Mouse (Mus musculus) c-Kit-negative CD71-positive TER-119-positive erythroid progenitor cells, embryonic 14.5 days (primary cell): ENCODE results near the gene Atmin.

Experiments used
- DNase-seq: peaks from one replicate; pipeline ENCODE4 v3.0.0-alpha.2; 2013; ENCODE audit warnings: low read depth, low spot score

Gene Atmin

DNA sequence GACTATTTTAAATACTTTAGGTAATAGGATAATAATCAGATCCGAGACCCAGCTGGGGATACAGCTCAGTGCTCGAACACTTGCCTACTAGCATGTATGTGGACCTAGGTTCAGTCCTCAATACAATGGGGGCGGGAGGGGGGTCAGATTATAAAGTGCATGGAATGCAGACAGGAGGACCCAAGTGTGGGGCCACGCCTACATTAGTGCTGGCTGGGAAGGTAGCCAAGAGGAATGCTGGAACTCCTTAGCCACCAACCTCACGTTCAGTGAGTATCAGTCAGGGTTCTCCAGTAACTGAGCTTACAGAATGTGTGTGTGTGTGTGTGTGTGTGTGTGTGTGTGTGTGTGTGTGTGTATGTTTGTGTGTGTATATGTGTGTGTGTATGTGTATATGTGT, 8.2 kb downstream of the Atmin start:
- no peak for DNase-seq

DNA sequence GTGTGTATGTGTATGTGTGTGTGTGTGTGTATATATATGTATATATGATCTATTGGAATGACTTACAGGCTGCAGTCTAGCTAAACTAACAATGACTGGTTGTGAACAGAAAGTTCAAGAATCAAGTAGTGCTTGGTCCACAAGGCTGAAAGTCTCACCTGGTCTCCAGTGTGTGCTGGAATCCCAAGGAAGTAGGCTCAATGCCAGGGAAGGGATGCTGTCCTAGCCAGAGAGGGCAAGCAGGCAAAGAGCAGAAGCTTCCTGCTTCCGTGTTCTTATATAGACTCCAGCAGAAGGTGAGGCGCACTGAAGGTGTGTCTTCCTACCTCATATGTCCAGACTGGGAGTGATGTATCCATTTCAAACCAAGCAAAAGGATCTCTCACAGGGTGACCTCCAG, 8.6 kb downstream of the Atmin start:
- DNase-seq = no peak

DNA sequence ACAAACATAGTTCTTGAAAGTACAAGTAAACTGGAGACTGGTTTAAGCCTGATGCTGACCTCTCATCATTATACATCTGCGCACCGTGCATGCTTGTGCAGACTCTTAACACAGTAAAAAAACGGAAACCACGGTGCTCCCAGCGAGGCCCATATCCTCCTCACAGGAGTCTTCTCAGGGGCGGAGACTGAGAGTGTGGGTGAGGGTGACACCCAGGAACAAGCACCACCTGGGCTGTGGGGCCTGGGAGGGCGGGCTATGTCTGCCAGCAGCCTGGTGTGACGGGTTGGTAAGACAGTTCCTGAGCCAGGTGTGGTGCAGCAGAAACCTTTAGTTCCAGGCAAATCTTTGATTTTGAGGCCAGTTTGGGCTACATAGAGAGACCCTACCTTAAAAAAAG, 9.2 kb downstream of the Atmin start:
- DNase-seq = no peak

DNA sequence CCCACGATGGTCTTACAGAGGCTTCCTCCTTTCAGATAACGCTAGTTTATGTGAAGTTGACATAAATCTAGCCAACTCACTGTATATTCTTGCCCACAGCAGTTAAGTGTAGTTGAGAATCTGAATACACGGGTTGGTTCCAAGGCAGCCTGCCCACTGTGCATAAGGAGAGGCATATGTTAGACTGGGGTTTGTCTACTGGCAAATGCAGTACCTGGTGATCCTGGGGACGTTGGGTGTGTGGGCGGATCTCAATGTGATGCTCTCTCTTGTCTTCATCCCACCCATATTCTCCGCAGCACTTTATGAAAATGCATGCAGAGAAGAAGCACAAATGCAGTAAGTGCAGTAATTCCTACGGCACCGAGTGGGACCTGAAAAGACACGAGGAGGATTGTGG, 11.2 kb downstream of the Atmin start:
- no peak for DNase-seq

DNA sequence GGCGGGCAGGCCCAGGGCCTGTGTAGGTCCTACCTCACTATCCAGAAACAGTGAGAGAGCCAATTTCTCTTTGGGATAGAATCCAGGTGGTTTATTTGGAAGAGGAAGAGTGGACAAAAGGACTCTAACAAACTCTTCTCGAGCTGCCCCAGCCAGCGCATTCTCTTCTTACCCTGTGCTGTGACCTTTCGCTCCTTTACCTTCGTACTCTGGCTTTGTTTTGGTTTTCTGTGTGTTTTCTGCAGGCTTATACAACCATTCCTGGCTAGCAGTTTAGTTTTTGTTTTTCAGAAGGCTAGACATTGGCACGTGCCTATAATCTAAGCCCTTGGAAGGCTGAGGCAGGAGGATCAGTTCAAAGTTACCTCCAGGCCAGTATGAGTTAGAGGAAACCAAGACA, 26.3 kb downstream of the Atmin start:
- no peak for DNase-seq

DNA sequence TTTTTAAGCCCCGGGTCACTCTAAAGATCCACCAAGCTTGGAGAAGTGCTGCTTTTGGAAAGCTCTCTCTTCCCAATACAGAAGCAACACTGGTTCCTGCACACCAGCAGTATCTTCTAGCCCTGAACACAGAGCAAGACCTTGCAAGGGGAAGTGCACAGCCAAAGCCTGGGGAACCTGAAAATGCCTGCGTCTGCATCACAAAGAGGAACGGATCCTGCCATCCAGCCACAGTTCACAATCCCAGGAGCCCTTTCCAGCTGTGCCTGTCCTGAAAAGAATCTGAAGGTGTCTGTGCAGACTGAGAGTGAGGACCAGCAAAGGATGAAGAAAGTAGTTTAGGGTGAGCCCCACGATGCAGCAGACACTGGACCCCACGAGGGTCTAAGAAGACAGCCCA, 31.9 kb downstream of the Atmin start:
- no peak for DNase-seq

DNA sequence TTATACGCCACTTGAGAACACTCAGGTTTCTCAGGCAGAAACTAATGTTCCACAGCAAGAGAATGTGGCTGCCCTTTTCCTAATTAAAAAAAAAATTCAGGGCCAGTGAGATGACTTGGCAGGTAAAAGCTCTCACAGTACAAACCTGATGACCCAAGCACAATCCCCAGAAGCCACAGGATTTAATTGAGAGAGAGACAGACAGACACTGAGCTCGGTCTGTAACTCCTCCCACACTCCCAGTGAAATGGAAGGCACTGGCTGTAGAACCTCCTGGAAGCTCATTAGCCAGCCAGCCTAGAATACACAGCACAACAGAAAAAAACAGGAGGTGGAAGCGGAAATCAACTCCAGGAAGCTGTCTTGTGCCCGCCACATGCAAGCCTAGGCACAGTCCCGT, 32.4 kb downstream of the Atmin start:
- DNase-seq = no peak

DNA sequence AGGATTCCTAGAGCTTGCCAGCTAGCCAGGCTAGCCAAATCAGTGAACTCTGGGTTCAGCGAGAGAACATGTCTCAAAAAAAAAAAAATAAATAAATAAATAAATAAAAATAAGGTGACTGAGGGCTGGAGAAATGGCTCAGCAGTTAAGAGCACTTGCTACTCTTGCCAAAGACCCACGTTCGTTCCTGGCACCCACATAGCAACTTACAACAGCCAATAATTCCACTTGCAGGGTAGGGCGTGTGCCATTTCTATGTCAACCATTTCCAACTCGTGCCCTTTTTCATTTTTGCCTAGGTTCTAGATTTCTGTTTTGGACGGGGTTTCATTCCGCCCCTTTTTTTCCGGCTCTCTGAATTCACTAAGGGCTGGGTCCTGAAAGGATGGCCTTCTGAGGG, 34.9 kb downstream of the Atmin start:
- DNase-seq = no peak

DNA sequence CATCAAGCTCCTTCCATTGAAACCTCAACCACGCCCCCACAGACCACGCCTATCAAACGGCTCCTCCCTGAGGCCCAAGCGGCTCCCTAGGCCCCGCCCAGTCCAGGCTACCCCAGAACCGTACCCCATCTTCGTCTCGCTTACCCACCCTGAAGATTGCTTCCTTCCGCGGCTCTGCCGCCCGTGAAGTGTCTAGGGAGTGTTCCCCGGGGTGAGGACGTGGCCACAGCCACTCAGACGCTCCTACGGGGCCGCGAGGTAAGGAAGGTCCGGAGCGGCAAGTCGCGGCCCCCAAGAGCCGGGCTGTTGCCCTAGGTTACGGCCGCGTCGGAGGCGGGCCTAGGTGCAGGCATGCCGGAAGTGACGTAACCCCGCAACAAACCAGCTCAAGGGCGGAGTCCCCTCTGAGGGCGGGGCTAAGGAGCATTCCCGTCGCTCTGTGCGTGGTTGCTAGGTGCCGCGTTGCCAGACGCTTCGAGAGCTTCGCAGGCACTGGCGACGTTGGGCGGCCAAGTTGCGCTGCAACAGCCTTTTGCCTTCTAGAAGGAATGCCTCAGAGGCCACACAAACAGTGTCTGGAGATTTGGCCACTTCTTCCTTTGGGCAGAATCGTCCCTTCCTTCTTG, 35.6 kb downstream of the Atmin start, which contains the start of gene 1700030J22Rik:
1700030J22Rik (minus strand) TSS at position 329 of the 626 bp plus-strand sequence.
- peak; percentile 98 for DNase-seq

DNA sequence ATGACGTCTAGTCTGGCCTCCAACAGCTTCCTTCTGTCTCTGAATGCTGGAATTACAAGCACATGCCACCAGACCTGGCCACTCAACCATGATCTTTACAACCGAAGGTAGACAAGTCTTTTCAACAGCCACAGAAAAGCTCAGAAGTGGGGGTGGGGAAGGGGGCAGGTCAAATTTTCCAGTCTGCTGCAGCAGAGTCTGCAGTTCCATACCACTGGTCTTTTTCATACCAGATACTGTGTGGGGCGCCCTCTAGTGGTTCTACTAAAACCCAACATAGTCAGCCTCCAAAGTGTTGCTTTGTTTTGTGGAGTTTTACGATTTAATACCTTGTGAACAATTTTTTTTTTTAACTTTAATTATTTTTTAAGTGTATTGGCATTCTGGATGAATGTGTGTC, 36.9 kb downstream of the Atmin start:
- DNase-seq = peak; percentile 70

DNA sequence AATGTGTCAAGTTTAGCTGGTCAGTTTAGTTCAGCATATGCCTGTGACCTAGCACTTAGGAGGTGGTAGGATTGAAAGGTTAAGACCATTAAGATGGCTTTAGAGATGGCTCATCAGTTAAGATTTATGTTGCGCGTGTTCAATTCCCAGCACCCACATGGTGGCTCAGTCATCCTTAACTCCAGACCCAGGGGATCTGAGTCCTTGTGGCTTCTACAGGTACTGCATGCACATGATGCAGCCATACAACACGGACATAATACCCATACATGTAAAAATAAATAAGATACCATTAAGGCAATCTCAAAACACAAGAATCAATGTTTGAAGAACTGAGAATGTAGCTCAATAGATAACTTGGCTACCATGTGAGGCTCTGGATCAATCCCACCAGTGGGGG, 46.6 kb downstream of the Atmin start:
- DNase-seq = no peak

DNA sequence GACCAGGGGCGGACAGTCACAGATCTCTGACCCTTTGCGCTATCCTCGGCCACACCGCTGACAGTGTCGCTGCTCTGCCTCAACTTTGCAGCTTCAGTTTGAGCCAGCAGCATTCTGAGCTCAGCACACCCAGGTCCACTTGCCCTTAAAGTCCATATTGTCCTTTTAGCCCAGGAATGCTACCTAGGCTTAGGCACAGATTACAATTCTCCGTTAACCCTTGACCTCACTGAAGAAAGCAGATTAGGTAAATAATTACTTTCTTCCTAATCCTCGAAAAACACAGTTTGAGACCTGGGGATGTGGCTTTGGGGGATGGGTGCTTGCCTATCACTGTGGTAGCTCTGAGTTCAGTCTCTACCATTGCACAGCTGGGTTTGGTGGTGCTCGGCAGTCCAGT, 48.0 kb downstream of the Atmin start:
- DNase-seq = no peak

DNA sequence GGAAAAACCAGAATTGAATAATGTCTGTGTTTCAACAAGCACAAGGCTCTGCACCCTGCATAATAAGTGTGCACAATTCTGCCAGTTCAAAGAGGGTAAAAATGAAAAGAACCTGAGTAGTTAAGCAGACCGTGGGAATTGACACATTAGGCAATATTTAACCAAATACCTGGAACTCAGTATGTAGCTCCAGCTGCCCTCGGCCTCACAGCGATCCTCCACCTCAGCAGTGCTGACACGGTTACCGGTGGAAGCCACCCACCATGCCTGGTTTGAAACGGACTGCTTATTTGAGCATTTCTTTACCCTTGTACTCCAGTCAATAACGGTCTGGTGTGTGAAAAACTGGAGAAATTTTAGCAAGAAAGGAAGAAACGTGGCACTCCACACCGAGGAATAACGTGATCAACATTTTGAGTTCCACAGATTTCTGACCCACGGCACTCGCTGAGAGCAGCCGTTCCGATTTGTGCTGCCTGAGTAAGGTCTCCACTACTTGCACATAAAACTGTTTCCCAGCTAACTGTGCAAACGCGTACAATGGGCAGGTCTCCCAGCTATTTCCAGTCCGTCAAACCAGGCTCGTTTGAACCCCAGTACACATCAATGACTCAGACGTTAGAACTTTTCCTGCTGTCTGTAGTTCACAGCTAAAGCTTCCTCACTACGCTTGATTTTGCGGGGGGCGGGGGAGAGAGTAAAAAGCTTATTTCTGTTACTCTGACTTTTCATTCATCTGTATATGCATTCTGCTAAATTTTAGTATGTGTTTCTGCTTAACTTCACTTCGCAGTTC, 49.2 kb downstream of the Atmin start:
- DNase-seq = no peak

DNA sequence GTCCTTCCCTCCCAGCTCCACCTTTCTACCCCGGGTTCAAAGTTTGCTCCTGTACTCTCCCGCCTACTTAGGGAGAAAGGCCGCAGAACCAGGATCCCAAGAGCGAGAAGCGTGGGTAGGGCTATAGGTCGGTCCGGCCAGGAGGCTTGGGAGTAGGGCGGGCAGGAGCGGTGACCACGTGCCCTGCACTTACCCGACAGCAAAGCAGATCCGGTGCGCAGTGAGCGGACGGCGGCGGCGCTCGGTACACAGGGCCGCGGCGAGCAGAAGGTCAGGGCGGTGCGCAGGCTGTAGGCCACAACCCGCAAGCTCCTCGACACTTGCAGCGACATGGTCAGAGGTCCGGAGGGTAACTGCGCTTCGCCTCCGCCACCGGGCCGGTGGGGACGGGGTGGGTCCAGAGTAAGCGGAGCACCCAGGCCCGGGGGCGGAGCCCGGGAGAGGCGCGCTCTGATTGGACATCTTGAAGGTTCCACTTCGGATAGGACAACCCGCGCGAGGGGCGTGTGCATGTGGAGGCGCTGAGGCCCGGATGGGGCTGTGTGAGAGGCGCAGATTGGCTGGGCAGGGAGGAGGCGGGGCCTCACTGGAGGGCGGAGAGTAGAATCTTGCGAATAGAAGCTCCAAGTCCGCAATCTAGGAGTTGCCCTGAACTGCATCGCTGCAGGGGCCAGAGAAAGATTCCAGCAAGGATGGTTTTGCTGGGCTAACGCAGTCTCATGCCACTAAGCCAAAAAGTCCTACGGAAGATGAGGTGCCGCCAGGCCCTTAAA, 50.1 kb downstream of the Atmin start, which contains the start of gene Gcsh:
Gcsh (minus strand) TSS at position 443 of the 773 bp plus-strand sequence.
- peak; percentile 88 for DNase-seq

DNA sequence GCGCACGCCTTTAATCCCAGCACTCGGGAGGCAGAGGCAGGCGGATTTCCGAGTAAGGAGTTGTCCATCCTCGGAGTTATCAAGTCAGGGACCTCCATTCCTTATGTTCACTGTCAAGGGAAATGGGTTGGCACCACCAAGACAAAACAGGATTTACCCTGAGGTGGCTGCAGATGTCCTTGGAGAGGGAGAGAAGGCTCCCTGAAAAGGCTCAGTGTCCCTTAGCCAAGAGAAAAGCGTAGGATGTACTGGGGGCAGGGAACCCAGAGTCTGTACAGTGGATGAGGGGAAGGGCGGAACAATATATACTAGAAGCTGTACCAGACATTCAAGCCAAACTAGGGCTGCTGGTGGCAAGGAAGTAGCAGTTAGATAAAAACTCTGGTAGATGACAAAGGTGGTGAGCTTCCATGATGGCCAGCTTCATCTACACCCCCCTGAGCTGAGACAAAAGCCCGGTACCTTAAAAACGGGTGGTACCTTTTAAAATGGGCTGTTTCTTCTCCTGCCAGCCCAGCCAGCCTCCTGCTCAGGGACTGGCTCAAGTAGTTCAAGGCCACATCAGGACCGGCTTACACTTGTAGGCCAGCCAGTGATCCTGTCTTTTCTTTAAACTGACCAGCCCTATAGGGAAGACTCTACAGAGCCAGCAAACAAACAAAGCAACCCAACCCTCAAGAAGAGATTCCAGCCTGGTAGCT, 51.0 kb downstream of the Atmin start:
- no peak for DNase-seq
